Mouse (Mus musculus): ENCODE results near the gene Lca5l. TPM values are rescaled to one million over a fixed set of nuclear protein-coding genes. Genes with fewer than 3 reads are reported as not detected.
"Not testable (repeated sequence)": the region's sequence is repeated elsewhere in the genome, so short reads cannot be mapped to it uniquely, and the experiment has no call there.

The Lca5l gene
- total RNA-seq, 2 experiments from 2014 or later = 1.3 to 2.0 TPM

- no peak for DNase-seq (ENCODE audit: low spot score in 2 of 2)
These were observed 18.4 kb downstream of the Lca5l start for GRCm38 (mm10) chr16:96173648-96174047.

- DNase-seq (ENCODE audit: low spot score in 2 of 2) = no peak
These were observed 23.2 kb downstream of the Lca5l start for GRCm38 (mm10) chr16:96168837-96169236.

GRCm38 (mm10) chr16:96165723-96166264 is 26.3 kb downstream of the Lca5l start:
- no peak for DNase-seq (ENCODE audit: low spot score in 2 of 2)

- no peak for DNase-seq (ENCODE audit: low spot score in 2 of 2)
These were observed 30.7 kb downstream of the Lca5l start for GRCm38 (mm10) chr16:96161336-96161735.

GRCm38 (mm10) chr16:96160927-96161326 is 31.1 kb downstream of the Lca5l start:
- DNase-seq (ENCODE audit: low spot score in 2 of 2) = no peak

- no peak for DNase-seq (ENCODE audit: low spot score in 2 of 2)
These were observed 32.2 kb downstream of the Lca5l start for GRCm38 (mm10) chr16:96159794-96160346.

- peak; percentile 21 to 25 for DNase-seq (ENCODE audit: low spot score in 2 of 2)
These were observed 32.9 kb downstream of the Lca5l start for GRCm38 (mm10) chr16:96159091-96159731.

- no peak for DNase-seq (ENCODE audit: low spot score in 2 of 2)
These were observed 33.5 kb downstream of the Lca5l start for GRCm38 (mm10) chr16:96158511-96159080.

GRCm38 (mm10) chr16:96157171-96157570 is 34.9 kb downstream of the Lca5l start:
- DNase-seq (ENCODE audit: low spot score in 2 of 2) = peak; percentile 66 to 76

- DNase-seq (ENCODE audit: low spot score in 2 of 2) = peak; percentile 64 to 66
These were observed 36.1 kb downstream of the Lca5l start for GRCm38 (mm10) chr16:96156019-96156418.

GRCm38 (mm10) chr16:96154476-96154875 is 37.6 kb downstream of the Lca5l start:
- no peak for DNase-seq (ENCODE audit: low spot score in 2 of 2)

GRCm38 (mm10) chr16:96151551-96151950 is 40.5 kb downstream of the Lca5l start:
- peak; percentile 60 to 72 for DNase-seq (ENCODE audit: low spot score in 2 of 2)

- no peak for DNase-seq (ENCODE audit: low spot score in 2 of 2)
These were observed 41.1 kb downstream of the Lca5l start for GRCm38 (mm10) chr16:96150995-96151394.

GRCm38 (mm10) chr16:96149311-96149710 is 42.8 kb downstream of the Lca5l start:
- no peak for DNase-seq (ENCODE audit: low spot score in 2 of 2)

GRCm38 (mm10) chr16:96148834-96149233 is 43.2 kb downstream of the Lca5l start:
- DNase-seq (ENCODE audit: low spot score in 2 of 2) = no peak

- no peak for DNase-seq (ENCODE audit: low spot score in 2 of 2)
These were observed 46.3 kb downstream of the Lca5l start for GRCm38 (mm10) chr16:96145814-96146213.

- DNase-seq (ENCODE audit: low spot score in 2 of 2) = peak; percentile 100
These were observed 46.8 kb downstream of the Lca5l start, which contains the start of gene Wrb for GRCm38 (mm10) chr16:96145110-96145800. Wrb (plus strand) TSS chr16:96145407.

- DNase-seq (ENCODE audit: low spot score in 2 of 2) = not testable (repeated sequence)
These were observed 47.3 kb downstream of the Lca5l start for GRCm38 (mm10) chr16:96144748-96145109.

GRCm38 (mm10) chr16:96128466-96128865 is 63.6 kb downstream of the Lca5l start:
- no peak for DNase-seq (ENCODE audit: low spot score in 2 of 2)

- peak; percentile 85 to 93 for DNase-seq (ENCODE audit: low spot score in 2 of 2)
These were observed 64.3 kb downstream of the Lca5l start, which contains the start of gene Hmgn1 for GRCm38 (mm10) chr16:96127657-96128344. Hmgn1 (minus strand) TSS chr16:96127729.

- no peak for DNase-seq (ENCODE audit: low spot score in 2 of 2)
These were observed 64.8 kb downstream of the Lca5l start for GRCm38 (mm10) chr16:96127288-96127656.
